Mouse (Mus musculus): ENCODE measurements at regions not wholly inside any gene's neighbourhood (a gene's known extent, or its start where the extent isn't known, plus 50 kb on each side); places are given as distances from the start of the nearest gene placed in this dataset.

DNA sequence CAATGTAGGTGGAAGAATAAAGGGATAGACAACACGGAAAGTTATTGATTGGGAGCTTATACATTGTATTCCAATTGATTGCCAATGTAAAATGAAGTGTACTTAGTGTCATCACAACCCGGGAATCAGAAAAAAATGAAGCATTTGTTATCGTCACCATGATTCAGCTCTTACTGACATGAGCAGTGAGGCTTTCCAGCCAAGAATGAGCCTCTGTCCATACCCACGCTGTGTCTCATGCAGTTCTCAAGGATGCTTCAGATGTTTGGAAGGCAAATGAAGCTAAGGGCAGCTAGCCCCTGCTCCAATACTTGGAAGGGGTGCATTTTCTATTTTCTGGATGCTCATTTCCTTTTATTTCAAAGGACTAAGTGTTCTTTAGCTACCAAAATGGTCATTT lies 107.4 kb upstream of the Kitl start:
- no peak for TF ChIP-seq CTCF (IDR thresholded peaks at IDR 0.05; ENCODE audit: low read depth, low read length)
- TF ChIP-seq POLR2A (IDR thresholded peaks at IDR 0.05; ENCODE audit: borderline replicate concordance, low read depth, low read length), result no peak

Measured in bone marrow macrophage, adult 2 months (primary cell).